Mouse (Mus musculus): Measurements from ENCODE around the gene Gm20388.

DNA sequence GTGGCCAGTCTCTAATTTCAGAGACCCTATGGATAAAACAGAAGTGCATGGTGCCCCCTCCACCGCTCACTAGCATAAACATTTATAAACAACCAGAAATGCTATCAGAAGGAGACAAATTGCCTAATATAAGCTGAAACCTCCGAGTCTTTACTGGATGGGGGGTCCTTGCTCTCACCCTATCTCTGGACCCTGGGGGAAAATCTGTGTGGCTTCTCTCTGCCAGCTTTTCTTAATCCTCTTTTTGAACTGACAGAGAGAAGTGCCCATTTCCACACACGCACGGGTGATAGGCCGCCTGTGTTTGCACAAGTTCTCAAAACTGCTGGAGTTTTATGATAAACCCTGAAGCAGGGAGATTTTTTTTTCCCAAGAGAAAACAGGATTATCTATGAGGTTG, 3744.1 kb downstream of the Gm20388 start:
- TF ChIP-seq EP300 (IDR thresholded peaks at IDR 0.05; ENCODE audit: insufficient read depth, low read depth, low read length) (no peak), CTCF (IDR thresholded peaks at IDR 0.05; ENCODE audit: low read depth, low read length) (no peak), POLR2A (IDR thresholded peaks at IDR 0.05; ENCODE audit: insufficient read depth, low read length) (no peak)

Measured in ES-Bruce4 (cell line).